Mouse (Mus musculus): Measurements from ENCODE around the gene Gm10203. TPM values are rescaled to one million over a fixed set of nuclear protein-coding genes. Genes with fewer than 3 reads are reported as not detected.

The Gm10203 gene
- polyA plus RNA-seq, 1 experiment from 2014 or later, result not detected

Other genes starting within 250 kb of the Gm10203 start
- 14.1 and 15.8 TPM in 2 replicates for gene Caprin2, start 233.9 kb upstream of the Gm10203 start, polyA plus RNA-seq (2014; fragmentation: Nextera tagmentation; extraction: Ambion mirVana)
- 292 and 305 TPM in 2 replicates for gene Sinhcaf, start 183.7 kb upstream of the Gm10203 start, polyA plus RNA-seq (2014; fragmentation: Nextera tagmentation; extraction: Ambion mirVana)
- 17.5 and 19.8 TPM in 2 replicates for gene Dennd5b, start 28.5 kb upstream of the Gm10203 start, polyA plus RNA-seq (2014; fragmentation: Nextera tagmentation; extraction: Ambion mirVana)
- 9.6 and 10.2 TPM in 2 replicates for gene Etfbkmt, start 9.7 kb downstream of the Gm10203 start, polyA plus RNA-seq (2014; fragmentation: Nextera tagmentation; extraction: Ambion mirVana)
- 57.3 and 62.9 TPM in 2 replicates for gene Amn1, start 58.5 kb downstream of the Gm10203 start, polyA plus RNA-seq (2014; fragmentation: Nextera tagmentation; extraction: Ambion mirVana)
- gene Resf1, start 179.2 kb downstream of the Gm10203 start, polyA plus RNA-seq (2014; fragmentation: Nextera tagmentation; extraction: Ambion mirVana), result 42.6 and 49.9 TPM in 2 replicates

Measured in forebrain, embryonic 11.5 days (tissue).